Mouse (Mus musculus): ENCODE measurements at regions not wholly inside any gene's neighbourhood (a gene's known extent, or its start where the extent isn't known, plus 50 kb on each side); places are given as distances from the start of the nearest gene placed in this dataset.

DNA sequence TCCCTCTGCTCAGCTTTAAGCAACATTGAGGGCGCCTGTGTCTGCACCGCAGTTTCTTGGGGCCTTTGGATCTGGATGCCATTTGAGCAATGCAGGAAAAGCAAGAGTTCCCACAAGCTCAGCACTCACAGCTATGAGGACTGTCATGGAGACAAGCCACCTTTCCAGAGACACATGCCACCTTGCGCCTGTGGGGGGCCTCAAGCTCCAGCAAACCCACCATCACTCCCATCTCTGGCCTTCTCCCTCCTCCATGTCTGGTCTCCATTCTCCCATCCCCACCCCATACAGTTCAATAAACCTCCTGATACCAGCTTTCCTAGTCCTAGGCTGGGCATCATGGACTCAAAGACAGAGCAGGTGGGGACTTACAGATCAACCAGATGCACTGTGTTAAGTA lies 97.8 kb downstream of the Wdr11 start:
- intact Hi-C loops (cut with DNase I): no loop called here

DNA sequence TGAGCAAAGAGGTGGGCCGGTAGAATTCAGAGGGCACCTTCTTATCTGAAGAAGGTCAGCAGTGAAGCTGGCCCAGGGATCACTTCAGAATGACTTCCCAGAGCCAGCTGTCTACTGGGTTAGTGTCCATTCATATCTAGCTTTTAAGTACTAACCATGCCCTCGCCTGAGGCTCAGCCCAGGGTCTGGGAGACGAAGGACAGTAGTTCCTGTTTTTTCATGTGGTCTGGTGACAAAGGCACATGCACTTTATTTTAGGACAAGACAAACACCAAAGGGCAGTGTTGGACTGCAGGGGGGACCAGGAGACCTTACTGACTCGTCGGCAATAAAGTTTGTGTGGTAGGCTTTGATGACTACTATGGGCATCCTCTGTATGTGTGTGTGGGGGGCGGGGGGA lies 99.2 kb downstream of the Wdr11 start:
- intact Hi-C loops (cut with DNase I): no loop called here
- DNase-seq (ENCODE audit: extremely low spot score in 1 of 2, low spot score in 2 of 2): no peak

More for the DNA sequence above, 97.8 kb downstream of the Wdr11 start:
- DNase-seq (ENCODE audit: extremely low spot score in 1 of 2, low spot score in 2 of 2): no peak

DNA sequence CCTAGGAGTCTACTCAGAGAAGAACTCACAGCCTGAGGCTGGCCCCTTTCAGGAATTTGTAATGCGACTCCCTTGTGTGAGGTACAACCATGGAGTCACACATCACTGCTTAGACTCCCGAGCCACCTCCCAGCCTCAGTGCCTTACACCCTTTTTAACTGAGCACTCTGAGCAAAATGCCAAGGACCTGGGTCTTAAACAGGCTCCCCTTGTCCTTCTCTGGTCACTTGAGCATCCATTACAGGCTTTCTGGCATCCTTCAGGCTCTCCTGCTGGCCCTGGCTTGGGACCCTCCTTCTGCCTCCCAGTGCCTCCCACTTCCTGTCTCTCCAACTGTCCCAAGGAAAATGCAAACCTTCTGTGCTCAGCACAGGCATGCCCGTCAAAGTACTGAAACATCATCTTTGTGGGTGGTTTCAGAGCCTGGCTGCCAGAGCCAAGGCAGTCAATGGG lies 100.0 kb downstream of the Wdr11 start:
- intact Hi-C loops (cut with DNase I): no loop called here

DNA sequence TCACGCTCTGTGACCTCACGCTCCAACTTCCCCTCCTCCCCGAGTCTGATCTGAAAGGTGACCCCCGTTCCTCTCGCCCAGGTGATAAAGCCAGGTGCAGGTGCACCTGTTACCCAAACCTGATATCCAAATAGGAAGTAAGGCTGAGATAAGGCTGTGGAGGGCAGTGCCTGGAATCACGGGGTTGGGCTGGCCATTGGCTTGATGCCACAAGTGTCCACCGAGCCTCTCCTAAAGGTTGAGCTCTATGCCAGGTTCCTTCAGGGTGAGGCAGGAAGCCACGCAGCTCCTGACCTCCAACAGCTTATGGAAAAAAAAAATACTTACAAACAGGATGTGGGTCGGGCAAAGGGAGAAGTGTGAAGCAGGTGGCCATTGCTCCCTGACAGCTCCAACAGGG lies 102.0 kb downstream of the Wdr11 start:
- intact Hi-C loops (cut with DNase I): no loop called here
- no peak for DNase-seq (ENCODE audit: extremely low spot score in 1 of 2, low spot score in 2 of 2)

More for the DNA sequence above, 100.0 kb downstream of the Wdr11 start:
- DNase-seq (ENCODE audit: extremely low spot score in 1 of 2, low spot score in 2 of 2): no peak

DNA sequence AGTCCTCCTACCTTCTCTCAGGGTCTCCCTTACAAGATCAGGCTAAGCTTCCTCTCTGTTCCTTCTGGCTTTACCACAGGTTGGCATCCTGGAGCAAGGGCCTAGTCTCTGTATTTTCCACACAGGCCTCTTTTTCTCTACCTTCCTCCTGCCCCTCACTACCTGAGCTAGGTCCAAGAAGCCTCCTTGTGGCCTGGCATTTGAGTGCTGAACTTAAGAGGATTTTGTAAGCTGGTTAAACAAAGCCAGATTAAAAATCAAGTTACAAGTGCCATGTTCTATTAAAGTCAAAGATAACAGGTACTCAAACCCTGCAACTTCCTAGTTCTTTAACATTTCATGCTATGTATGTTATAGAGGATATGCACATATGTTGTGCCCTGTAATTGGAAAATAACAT lies 102.5 kb downstream of the Wdr11 start:
- intact Hi-C loops (cut with DNase I): no loop called here
- DNase-seq (ENCODE audit: extremely low spot score in 1 of 2, low spot score in 2 of 2): no peak

DNA sequence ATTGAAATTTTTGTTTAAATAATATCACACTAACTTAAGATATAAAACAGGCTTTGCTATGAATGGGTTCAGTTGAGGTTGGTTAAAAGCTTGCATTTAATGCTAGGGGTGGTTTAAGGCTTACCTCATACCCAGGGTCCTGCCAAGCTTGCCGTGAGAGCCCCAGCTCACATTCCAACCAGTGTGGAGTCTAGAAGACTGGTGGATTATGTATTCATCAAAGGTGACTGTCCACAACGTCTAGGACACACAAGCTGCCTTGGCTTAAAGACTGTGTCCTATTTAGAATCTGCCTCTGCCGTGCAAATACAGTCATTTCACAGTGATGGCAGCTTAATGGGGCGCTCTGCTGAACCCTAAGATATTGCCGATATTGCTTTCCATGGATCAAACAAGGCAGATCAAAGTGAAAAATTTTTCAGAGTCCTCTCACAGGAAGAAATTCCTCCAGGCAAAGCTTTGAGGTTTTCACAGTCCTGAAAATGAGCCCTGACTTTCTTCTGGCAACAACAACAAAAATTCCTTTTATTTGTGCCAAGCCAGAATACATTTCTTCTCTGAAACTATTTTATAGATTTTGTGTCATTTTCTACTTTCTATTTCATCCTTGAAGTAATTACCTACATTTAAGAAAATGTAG lies 108.4 kb downstream of the Wdr11 start:
- no peak for DNase-seq (ENCODE audit: extremely low spot score in 1 of 2, low spot score in 2 of 2)
- intact Hi-C loops (cut with DNase I): no loop called here

DNA sequence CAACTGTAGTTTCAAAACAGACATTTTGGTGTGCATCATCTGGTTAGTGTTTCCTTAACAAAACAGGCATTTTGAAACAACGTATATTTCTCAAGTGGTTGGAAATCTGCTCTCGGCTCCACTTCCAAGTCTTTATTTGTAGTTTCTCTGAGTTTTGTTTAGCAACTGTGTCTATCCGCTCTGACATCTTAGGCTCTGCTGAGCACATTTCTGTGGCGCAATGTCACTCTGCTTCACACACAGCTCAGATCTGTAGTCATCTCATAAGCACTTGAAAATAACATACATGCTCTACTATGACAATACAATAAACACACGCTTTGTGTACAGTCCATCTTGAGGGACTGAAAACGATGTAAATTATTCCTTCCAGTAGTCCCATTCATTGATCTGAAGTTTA lies 135.9 kb downstream of the Wdr11 start:
- DNase-seq (ENCODE audit: extremely low spot score in 1 of 2, low spot score in 2 of 2): no peak
- intact Hi-C loops (cut with DNase I): no loop called here

DNA sequence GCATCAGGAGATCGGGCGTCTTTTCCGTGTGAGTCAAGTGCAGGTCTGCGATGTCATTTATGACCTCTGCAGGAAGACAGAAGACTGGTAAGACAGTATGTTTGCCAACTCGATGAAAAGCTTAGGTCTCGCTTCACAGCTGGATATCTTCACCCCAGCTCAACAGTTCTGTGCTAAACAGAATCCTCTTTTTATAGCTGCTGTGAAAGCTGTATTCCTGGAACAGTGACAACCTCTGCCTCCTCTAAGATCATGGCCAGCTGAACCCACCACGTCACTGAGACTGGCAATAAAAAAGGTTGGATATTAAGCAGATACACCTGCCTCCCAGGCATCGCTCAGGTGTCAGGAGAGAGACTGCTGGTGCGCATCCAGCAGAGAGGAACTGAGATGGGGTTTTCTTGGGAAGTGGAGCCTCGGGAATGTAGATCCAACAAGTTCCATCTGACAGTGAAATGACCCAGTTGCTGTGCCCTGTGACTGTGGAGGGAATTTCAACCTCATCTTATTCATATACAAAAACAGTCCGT lies 138.1 kb downstream of the Wdr11 start:
- no peak for DNase-seq (ENCODE audit: extremely low spot score in 1 of 2, low spot score in 2 of 2)
- intact Hi-C loops (cut with DNase I): no loop called here

DNA sequence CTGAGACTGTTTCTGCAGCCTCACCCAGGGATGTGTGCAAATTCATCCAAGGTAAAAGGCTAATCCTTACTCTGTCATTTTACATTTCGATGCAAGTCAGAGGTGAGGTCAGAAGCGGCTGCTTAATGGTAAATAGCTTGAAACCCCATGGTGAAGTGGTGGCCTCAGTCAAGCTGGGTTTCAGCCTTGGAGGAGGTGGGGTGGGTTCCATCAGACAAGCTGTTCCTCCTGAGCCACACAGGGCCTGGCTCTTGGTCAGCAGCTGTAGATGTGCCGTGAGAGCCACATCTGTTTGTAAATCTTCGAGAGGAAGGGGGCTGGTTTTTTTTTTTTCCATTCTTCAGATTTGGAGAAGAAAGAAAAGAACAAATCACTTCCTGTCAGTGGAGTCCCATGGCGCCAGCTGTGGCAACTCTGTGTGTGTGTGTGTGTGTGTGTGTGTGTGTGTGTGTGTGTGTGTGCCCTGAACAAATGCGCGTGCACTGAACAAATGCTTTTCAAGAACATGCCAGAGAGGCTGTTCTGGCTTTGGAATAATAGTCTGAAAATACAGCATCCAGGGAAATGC lies 139.2 kb downstream of the Wdr11 start:
- intact Hi-C loops (cut with DNase I): no loop called here
- DNase-seq (ENCODE audit: extremely low spot score in 1 of 2, low spot score in 2 of 2): peak in 1 of 2 experiments; percentile 24

DNA sequence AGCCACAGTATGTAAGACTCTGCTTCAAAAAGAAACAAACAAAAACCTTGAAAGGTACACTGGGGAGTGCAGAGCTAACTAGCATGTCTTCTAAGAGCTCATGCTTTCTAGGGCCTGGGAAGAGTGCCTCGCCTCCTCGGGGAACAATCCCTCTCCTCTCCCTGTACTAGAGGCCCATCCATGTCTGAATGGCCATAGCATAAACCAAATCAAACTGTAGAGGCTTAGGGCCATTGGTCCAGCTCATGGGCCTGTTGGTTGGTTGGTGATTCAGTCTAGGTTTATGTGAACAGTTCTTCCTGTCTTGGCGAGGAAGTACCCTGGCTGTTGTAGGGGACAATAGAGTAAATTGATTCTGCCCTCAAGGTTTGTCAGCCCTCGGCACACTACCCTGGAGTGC lies 151.0 kb downstream of the Wdr11 start:
- DNase-seq (ENCODE audit: extremely low spot score in 1 of 2, low spot score in 2 of 2): no peak
- intact Hi-C loops (cut with DNase I): no loop called here

DNA sequence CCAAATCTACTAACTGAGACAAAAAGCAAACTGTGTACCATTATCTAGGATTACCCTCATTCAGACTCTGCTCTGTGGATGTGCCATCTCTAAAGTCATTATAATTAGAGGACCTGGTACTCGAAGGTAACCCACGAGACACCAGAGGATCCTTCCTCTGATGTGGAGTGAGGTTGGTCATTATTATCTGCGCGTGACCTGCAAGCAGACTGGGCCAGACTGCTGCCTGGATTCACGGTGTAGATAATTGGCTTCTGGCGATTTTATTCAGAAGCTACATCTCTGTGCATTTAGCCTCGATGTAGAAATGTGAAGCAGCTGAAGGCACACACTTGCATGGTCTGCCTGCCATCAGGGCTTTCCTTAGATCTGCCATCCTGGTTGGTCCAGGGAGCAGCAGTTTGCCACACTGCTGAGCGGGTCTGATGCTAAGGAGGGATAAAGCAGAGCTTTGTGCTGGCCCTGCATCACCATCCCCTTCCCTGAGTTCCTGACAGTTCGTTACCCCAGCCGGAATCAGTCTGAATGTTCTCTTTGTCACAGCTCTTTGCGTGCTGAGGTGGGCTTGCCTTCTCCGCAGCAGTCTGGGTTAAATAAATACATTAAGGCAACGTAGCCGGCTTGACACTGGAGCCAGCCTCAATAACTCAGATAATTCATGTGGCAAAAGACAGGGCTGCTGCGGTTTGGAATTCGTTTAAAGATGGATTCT lies 152.4 kb downstream of the Wdr11 start:
- DNase-seq (ENCODE audit: extremely low spot score in 1 of 2, low spot score in 2 of 2): no peak
- intact Hi-C loops (cut with DNase I): no loop called here

DNA sequence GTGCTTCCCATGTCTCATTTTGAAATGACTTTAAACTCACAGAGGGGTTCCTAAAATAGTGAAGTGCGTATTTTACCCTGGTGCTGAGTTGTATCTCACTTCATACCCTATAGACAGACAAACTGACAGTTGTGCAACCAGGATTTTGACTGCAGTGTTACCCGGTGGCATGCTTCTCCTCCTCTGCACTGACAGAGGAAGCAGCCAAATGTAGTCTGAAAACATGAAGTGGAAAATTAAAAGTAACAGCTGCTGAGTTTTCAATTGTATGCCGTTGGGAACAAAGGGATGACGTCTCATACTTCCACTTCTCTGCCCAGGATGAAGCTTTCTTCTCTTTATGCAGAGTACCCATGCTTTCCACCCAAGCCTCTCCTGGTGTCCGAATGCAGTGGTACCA lies 155.0 kb downstream of the Wdr11 start:
- intact Hi-C loops (cut with DNase I): no loop called here

DNA sequence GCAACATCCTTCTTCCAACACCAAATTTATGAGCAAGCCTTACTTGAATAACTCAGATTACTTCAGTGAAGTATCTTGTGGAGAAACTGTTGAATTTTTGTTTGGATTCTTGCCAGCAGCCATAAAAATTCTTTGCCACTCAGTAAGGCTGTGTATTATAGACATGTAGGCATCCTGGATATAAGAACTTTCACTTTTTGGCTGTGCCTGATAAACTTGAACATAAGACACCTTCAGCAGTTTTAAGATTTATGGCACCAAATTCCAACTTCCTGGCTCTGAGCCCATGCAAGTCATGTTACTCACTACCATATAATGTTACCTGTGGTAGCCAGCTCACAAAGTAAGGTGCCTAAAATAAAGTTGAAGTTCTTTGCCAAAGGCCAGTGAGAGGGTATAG lies 159.3 kb downstream of the Wdr11 start:
- no peak for DNase-seq (ENCODE audit: extremely low spot score in 1 of 2, low spot score in 2 of 2)
- intact Hi-C loops (cut with DNase I): loop anchor here (10.0 kb wide), 1 partner anchor 514 kb away; no protein-coding TSS in a partner anchor

More for the DNA sequence above, 155.0 kb downstream of the Wdr11 start:
- DNase-seq (ENCODE audit: extremely low spot score in 1 of 2, low spot score in 2 of 2): no peak

DNA sequence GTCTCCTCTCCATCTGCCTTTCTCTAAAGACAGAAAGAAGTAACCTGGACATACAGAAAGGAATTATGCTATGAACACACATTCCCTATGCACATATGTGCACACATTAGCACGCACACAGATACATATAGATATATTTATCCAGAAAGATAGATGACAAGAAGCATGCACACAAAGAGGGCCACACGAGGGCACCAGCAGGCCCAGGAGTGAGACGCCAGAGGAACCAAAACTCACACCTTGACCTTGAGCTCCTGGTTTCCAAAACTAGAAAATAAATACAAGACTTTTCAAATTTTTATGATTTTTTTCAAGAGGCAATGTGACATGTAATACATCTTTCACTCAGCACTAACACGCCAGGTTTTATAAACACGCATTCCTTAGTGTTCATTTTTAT lies 163.1 kb downstream of the Wdr11 start:
- intact Hi-C loops (cut with DNase I): loop anchor here (10.0 kb wide), 1 partner anchor 510 kb away; no protein-coding TSS in a partner anchor
- DNase-seq (ENCODE audit: extremely low spot score in 1 of 2, low spot score in 2 of 2): no peak

DNA sequence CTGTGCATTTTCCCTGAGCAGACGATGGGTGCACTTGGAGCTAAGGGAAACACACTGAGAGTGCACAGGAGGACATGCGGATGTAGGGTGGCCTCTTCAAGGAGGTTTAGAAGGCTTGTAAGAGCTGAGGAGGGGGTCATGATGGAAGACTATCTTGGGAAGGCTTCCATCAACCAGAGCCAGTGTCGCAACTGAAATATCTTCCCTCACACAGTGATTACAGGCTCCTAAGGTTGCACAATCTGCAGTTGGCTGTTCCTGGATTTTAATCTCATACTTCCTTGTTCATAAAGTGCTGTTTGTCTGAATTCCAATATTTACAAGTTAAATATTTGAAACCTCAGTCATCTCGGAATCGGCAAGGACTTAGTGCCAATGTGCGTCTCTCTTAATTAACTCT lies 164.5 kb downstream of the Wdr11 start:
- no peak for DNase-seq (ENCODE audit: extremely low spot score in 1 of 2, low spot score in 2 of 2)
- intact Hi-C loops (cut with DNase I): loop anchor here (10.0 kb wide), 1 partner anchor 509 kb away; no protein-coding TSS in a partner anchor

DNA sequence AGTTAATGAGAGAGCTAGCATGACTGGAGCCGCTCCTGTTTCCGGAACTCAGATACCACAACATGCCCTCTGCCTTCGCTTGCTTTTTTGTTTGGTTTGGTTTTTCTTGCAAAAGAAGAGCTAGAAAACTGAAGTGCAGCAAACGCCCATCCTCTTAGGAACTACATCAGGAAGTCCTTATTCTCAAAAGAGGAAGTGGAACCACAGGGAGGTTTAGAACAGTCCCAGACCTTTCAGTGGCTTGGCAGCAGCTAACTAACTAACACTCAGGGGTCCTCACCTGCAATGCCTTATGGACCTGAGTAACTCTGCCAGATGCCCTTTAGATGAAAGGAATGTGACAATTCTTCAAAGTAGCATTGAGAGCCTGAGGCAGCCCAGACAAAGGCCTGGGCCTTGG lies 168.2 kb downstream of the Wdr11 start:
- intact Hi-C loops (cut with DNase I): loop anchor here (10.0 kb wide), 1 partner anchor 505 kb away; no protein-coding TSS in a partner anchor
- no peak for DNase-seq (ENCODE audit: extremely low spot score in 1 of 2, low spot score in 2 of 2)

DNA sequence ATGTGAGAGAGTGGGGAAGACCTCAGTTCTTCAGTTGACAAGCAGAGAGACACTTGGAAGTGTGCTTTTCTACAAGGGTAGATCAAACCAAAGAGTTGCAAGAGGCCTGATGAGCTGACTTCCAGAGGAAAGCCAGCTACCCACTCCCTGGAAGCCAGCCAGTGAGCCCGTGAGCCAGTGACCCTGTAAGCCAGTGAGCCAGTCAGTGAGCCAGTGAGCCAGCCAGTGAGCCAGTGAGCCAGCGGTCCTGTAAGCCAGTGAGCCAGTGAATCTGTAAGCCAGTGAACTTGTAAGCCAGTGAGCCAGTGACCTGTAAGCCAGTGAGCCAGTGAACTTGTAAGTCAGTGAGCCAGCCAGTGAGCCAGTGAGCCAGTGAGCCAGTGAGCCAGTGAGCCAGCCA lies 168.7 kb downstream of the Wdr11 start:
- peak in 1 of 2 experiments; percentile 36 for DNase-seq (ENCODE audit: extremely low spot score in 1 of 2, low spot score in 2 of 2)
- intact Hi-C loops (cut with DNase I): no loop called here

DNA sequence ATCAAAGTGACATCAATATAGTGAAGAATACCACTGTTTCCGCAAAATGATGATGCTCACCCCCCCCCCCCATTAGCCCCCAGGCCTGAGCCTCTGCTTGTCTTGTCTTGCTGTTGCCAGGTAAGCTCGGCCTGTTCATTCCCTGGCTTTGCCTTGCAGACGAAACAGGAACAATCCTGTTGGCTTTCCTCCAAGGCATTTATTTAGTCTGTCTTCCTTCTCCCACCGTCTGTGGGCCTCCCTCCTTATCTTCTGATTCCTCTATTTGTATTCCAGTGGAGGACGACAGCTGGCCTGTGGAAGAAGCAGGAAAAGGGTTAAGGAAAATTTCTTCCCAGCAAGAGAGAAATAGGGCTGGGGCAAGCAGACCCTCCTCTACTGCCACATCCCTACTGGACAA lies 172.1 kb downstream of the Wdr11 start:
- intact Hi-C loops (cut with DNase I): no loop called here

DNA sequence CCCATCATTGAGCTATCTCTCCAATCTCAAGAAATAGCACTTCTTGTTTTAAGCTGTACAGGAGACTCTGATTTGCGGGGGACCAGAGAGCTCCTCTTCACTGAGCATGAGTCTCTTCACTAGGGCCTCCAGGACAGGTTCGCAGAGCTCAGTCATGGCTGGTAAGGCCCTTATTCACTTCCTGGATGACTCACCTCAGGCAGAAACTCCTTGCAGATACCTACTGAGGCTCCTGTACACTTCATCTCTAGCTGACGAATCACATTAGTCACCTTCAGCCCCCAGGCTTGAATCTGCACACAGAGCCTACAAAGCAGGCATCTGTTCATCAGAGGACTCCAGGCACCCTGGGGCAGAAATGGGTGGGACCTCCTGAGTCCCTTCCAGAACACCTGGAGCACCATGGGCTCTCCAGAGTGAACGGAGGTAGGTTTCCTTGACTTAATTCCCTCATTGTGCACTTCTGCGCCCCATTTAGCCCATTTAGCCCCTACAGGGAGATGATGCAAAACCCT lies 172.8 kb downstream of the Wdr11 start:
- no peak for DNase-seq (ENCODE audit: extremely low spot score in 1 of 2, low spot score in 2 of 2)
- intact Hi-C loops (cut with DNase I): no loop called here

More for the DNA sequence above, 172.1 kb downstream of the Wdr11 start:
- no peak for DNase-seq (ENCODE audit: extremely low spot score in 1 of 2, low spot score in 2 of 2)

DNA sequence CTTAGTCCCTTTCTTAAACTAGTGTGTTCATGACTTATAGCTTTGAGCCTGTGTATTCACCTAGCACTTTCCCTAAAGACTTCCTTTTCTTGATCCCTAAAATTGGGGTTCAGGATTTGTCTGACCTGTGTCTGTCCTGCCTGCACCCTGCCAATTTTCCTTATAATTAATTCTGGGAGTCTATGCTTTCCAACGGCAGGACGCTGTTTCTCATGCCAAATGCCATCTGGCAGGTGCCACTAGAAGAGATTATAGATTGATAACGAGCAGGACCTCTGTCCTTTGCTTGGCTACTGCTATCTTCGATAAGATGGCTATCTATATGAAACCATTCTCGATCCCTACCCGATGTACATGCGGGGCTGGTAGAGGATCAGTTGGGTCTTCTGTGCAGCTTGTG lies 174.0 kb downstream of the Wdr11 start:
- no peak for DNase-seq (ENCODE audit: extremely low spot score in 1 of 2, low spot score in 2 of 2)
- intact Hi-C loops (cut with DNase I): no loop called here
